Mouse (Mus musculus): Measurements from ENCODE around the gene Tcfl5. TPM values are rescaled to one million over a fixed set of nuclear protein-coding genes. Genes with fewer than 3 reads are reported as not detected.

Gene Tcfl5
- polyA plus RNA-seq, 1 experiment from 2014 or later = 0.07 TPM

DNA sequence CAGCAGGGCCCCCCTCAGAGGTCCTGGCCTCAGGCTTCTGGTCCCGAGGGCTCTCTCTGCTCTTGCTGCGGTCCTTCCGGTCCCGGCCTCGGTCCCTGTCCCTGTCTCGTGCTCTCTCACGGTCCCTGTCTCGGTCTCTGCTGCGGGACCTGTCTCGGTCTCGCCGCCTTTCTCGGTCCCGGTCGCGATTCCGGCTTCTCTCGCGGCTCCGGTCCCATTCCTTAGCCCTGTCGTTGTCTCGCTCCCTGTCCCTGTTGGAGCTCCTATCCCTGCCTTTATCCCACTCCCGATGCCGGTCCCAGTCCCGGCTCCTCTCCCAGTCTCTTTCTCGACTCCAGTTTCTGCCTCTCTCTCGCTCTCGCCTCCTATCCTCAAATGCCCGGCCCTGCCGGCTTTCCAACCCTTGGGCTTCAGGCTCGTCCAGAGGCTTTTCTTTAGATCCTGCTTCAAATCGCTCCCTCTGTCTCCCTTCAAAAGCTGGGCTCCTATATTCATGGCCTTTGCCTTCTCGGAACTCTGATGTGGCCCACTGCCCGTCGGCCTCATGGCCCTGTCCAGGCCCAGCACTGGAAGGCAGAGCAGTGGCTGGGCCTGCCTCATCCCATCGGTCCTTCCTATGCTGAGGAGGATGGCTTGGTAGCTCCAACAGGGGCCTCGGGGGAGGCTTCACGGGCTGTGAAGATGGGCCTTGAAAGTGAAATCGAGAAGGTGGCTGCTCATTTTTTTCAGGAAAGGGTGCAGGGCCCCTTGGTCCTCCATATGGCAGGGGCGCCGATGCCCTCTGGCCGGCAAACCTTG lies 17.0 kb upstream of the Tcfl5 start:
- Histone ChIP-seq H3K4me2 (peak overlapping the region; percentile 52), H3K27me3 (ENCODE audit: control insufficient read depth, insufficient read depth, low read length) (no peaks in the 10 kb centered on the region), H3K4me3 (ENCODE audit: low read depth, low read length) (peak overlapping the region; percentile 8; the same call in 1 of the 2 replicates), H3K36me3 (ENCODE audit: control insufficient read depth, insufficient read depth, low read length) (peaks cover 8% of the 10 kb centered on the region), H3K9me3 (replicated peaks; ENCODE audit: control insufficient read depth, low read length) (no peaks in the 10 kb centered on the region), H3K27ac (ENCODE audit: low read depth, low read length) (no peak overlapping the region), H3K4me1 (ENCODE audit: control insufficient read depth, insufficient read depth, low read length) (peaks cover 4% of the 10 kb centered on the region; the same call in 1 of the 2 replicates), H3K9ac (ENCODE audit: low read depth, low read length) (peak overlapping the region; percentile 47)
- WGBS (ENCODE audit: insufficient replicate concordance) = 33% methylated on average over 42 of the region's 42 CpGs
- peak; percentile 35; the same call in 1 of the 2 replicates for ATAC-seq (replicated peaks; ENCODE audit: insufficient number of reproducible peaks, low FRiP score, low TSS enrichment)

DNA sequence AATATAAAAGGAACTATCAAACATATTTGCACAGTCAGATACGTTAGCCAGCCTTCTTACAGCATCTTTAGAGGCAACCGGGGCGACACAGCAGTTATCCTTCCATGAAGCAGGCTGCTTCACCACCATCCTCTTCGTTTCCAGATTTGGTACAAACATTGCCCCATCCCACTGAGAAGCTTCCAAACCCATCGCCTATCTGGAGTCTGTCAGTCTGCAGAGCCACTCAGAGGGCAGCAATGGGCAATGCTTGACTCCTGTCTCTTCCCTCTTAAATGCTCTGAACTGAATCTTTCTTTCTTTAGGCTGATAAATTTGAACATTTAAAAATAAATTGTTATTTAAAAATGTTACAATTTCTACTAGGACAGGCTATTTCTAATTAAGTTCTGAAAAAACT lies 15.9 kb upstream of the Tcfl5 start:
- Histone ChIP-seq H3K27ac (ENCODE audit: low read depth, low read length) (no peak overlapping the region), H3K36me3 (ENCODE audit: control insufficient read depth, insufficient read depth, low read length) (peaks cover 8% of the 10 kb centered on the region), H3K4me2 (no peak overlapping the region), H3K9me3 (replicated peaks; ENCODE audit: control insufficient read depth, low read length) (no peaks in the 10 kb centered on the region), H3K9ac (ENCODE audit: low read depth, low read length) (no peak overlapping the region), H3K4me3 (ENCODE audit: low read depth, low read length) (no peak overlapping the region), H3K27me3 (ENCODE audit: control insufficient read depth, insufficient read depth, low read length) (no peaks in the 10 kb centered on the region), H3K4me1 (ENCODE audit: control insufficient read depth, insufficient read depth, low read length) (peaks cover 4% of the 10 kb centered on the region; the same call in 1 of the 2 replicates)
- no peak for ATAC-seq (replicated peaks; ENCODE audit: insufficient number of reproducible peaks, low FRiP score, low TSS enrichment)
- WGBS (ENCODE audit: insufficient replicate concordance) = 84% methylated on average over 5 of the region's 5 CpGs

DNA sequence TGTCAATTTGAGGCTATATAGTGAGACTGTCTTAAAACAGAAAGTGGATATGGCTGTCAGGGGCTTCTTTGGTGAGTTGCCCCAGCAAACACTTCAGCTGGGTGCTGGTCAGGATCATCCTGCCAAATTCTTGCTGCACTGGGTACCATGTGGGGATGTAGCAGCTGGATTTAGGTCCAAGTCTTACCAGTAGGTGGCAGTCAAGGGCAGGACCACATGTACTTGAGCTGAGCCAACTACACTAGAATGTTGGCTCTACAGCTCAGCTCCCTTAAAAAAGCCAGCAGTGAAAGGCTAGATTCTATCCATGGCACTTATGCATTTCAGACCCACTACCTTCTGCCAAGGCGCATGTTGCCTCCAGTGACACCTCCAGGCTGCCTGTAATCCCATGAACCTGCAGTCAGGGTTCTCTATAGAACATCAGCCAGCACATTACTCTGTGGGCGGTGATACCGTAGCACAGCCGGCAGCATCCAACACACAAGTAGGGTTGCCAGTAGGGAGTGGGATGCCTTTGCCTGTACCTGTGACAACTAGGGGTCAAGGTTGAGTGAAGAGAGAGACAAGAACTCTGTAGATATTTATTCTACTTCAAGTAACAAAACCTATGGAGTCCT lies 15.0 kb upstream of the Tcfl5 start:
- Histone ChIP-seq H3K27ac (ENCODE audit: low read depth, low read length) (no peak overlapping the region), H3K9me3 (replicated peaks; ENCODE audit: control insufficient read depth, low read length) (no peaks in the 10 kb centered on the region), H3K27me3 (ENCODE audit: control insufficient read depth, insufficient read depth, low read length) (no peaks in the 10 kb centered on the region), H3K4me3 (ENCODE audit: low read depth, low read length) (no peak overlapping the region), H3K4me1 (ENCODE audit: control insufficient read depth, insufficient read depth, low read length) (peaks cover 4% of the 10 kb centered on the region; the same call in 1 of the 2 replicates), H3K9ac (ENCODE audit: low read depth, low read length) (no peak overlapping the region), H3K36me3 (ENCODE audit: control insufficient read depth, insufficient read depth, low read length) (peaks cover 8% of the 10 kb centered on the region), H3K4me2 (no peak overlapping the region)
- ATAC-seq (replicated peaks; ENCODE audit: insufficient number of reproducible peaks, low FRiP score, low TSS enrichment) = no peak
- WGBS (ENCODE audit: insufficient replicate concordance) = 68% methylated on average over 4 of the region's 4 CpGs

DNA sequence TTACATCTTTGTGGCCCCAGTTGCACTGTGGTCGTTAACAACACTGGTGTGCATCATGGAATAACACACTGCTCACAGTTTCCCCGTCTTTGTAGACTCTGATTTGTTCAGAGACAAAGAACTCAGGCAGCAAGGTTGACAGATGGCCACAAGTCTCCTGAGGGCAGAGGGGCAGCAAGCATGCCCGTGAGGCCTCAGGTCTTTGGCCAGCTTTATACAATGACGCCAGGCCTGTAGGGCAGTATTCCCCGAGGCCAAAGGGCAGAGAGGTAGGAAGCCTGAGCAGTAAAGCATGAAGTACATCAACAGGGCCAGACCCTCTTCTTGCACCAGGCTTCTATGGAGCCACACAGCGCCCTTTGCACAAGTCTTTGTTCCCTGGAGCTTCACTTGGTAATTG lies 12.6 kb upstream of the Tcfl5 start:
- Histone ChIP-seq H3K9ac (ENCODE audit: low read depth, low read length) (no peak overlapping the region), H3K27ac (ENCODE audit: low read depth, low read length) (no peak overlapping the region), H3K4me3 (ENCODE audit: low read depth, low read length) (no peak overlapping the region), H3K36me3 (ENCODE audit: control insufficient read depth, insufficient read depth, low read length) (no peaks in the 10 kb centered on the region), H3K9me3 (replicated peaks; ENCODE audit: control insufficient read depth, low read length) (no peaks in the 10 kb centered on the region), H3K27me3 (ENCODE audit: control insufficient read depth, insufficient read depth, low read length) (no peaks in the 10 kb centered on the region), H3K4me2 (no peak overlapping the region), H3K4me1 (ENCODE audit: control insufficient read depth, insufficient read depth, low read length) (peaks cover 4% of the 10 kb centered on the region; the same call in 1 of the 2 replicates)
- ATAC-seq (replicated peaks; ENCODE audit: insufficient number of reproducible peaks, low FRiP score, low TSS enrichment) = no peak
- WGBS (ENCODE audit: insufficient replicate concordance) = 71% methylated on average over 6 of the region's 6 CpGs

DNA sequence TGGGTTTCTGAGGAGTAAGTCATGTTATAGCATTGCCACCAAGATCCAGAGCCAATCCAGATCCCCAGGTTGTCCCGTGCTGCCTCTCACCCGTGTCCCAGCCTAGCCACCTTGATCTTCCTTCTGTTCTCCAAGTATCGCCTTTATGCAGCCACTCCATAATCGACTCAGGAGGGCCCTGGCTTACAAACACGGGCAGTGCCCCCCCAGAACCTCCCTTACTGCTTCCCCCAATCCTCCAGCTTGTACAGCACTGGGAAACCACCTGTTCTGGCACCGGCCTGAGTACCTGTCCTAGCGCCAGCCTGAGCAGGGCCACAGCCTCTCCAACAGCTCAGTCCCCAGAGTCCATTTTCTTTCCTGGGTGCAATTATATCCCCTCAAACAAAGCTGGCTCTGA lies 12.2 kb upstream of the Tcfl5 start:
- Histone ChIP-seq H3K4me1 (ENCODE audit: control insufficient read depth, insufficient read depth, low read length) (peaks cover 2% of the 10 kb centered on the region; the same call in 1 of the 2 replicates), H3K4me3 (ENCODE audit: low read depth, low read length) (no peak overlapping the region), H3K9ac (ENCODE audit: low read depth, low read length) (no peak overlapping the region), H3K27ac (ENCODE audit: low read depth, low read length) (no peak overlapping the region), H3K4me2 (no peak overlapping the region), H3K9me3 (replicated peaks; ENCODE audit: control insufficient read depth, low read length) (no peaks in the 10 kb centered on the region), H3K27me3 (ENCODE audit: control insufficient read depth, insufficient read depth, low read length) (no peaks in the 10 kb centered on the region), H3K36me3 (ENCODE audit: control insufficient read depth, insufficient read depth, low read length) (no peaks in the 10 kb centered on the region)
- no peak for ATAC-seq (replicated peaks; ENCODE audit: insufficient number of reproducible peaks, low FRiP score, low TSS enrichment)
- 74% methylated on average over 7 of the region's 7 CpGs for WGBS (ENCODE audit: insufficient replicate concordance)

DNA sequence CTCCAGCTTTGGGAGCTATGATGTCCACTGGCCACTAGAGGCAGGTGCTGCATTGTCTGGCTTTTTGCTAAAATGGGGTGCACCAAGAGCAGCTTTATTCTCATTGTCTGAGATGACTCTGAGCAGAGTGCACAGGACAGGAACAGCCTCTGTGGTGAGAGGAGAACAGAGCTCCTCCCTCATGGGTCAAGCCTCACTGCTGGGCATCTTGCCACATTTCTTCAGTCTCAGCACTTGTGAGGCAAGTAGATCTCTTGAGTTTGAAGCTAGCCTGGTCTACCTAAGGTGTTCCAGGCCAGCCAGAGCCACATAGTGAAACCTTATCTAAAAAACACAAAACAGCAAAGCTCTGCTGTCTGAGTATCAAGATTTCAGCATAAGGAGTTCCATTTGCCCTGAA lies 4.3 kb upstream of the Tcfl5 start:
- ATAC-seq (replicated peaks; ENCODE audit: insufficient number of reproducible peaks, low FRiP score, low TSS enrichment) = no peak

DNA sequence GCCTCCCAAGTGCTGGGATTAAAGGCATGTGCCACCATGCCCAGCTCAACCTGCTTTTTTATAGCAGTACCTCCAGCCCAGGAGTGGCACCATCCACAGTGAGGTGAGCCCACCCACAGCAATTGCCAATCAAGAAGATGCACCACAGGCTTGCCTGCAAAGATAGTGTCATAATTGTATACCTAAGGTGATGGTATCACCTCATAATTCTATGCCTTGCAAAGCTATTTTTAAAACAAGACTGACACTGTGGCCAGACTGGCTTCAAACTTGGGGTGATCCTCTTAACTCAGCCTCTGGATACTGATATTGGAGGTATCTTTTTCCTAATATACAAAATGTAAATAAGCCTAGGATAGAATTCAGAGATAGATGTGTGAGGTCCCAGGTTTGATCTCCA lies 1.1 kb upstream of the Tcfl5 start:
- peaks cover 15% of the 10 kb centered on the region for H3K9me3 ChIP-seq (replicated peaks; ENCODE audit: control insufficient read depth, low read length)
- H3K4me1 ChIP-seq (ENCODE audit: control insufficient read depth, insufficient read depth, low read length) = no peaks in the 10 kb centered on the region
- H3K27ac ChIP-seq (ENCODE audit: low read depth, low read length) = no peak overlapping the region
- peaks cover 47% of the 10 kb centered on the region for H3K27me3 ChIP-seq (ENCODE audit: control insufficient read depth, insufficient read depth, low read length)
- H3K4me2 ChIP-seq = no peak overlapping the region
- no peak overlapping the region for H3K9ac ChIP-seq (ENCODE audit: low read depth, low read length)
- H3K36me3 ChIP-seq (ENCODE audit: control insufficient read depth, insufficient read depth, low read length) = no peaks in the 10 kb centered on the region
- H3K4me3 ChIP-seq (ENCODE audit: low read depth, low read length) = no peak overlapping the region
- no peak for ATAC-seq (replicated peaks; ENCODE audit: insufficient number of reproducible peaks, low FRiP score, low TSS enrichment)

More for the DNA sequence above, 4.3 kb upstream of the Tcfl5 start:
- no peak overlapping the region for H3K9ac ChIP-seq (ENCODE audit: low read depth, low read length)
- peaks cover 23% of the 10 kb centered on the region for H3K27me3 ChIP-seq (ENCODE audit: control insufficient read depth, insufficient read depth, low read length)
- H3K4me3 ChIP-seq (ENCODE audit: low read depth, low read length) = no peak overlapping the region
- no peaks in the 10 kb centered on the region for H3K4me1 ChIP-seq (ENCODE audit: control insufficient read depth, insufficient read depth, low read length)
- H3K27ac ChIP-seq (ENCODE audit: low read depth, low read length) = no peak overlapping the region
- H3K36me3 ChIP-seq (ENCODE audit: control insufficient read depth, insufficient read depth, low read length) = no peaks in the 10 kb centered on the region
- peaks cover 15% of the 10 kb centered on the region for H3K9me3 ChIP-seq (replicated peaks; ENCODE audit: control insufficient read depth, low read length)
- no peak overlapping the region for H3K4me2 ChIP-seq

DNA sequence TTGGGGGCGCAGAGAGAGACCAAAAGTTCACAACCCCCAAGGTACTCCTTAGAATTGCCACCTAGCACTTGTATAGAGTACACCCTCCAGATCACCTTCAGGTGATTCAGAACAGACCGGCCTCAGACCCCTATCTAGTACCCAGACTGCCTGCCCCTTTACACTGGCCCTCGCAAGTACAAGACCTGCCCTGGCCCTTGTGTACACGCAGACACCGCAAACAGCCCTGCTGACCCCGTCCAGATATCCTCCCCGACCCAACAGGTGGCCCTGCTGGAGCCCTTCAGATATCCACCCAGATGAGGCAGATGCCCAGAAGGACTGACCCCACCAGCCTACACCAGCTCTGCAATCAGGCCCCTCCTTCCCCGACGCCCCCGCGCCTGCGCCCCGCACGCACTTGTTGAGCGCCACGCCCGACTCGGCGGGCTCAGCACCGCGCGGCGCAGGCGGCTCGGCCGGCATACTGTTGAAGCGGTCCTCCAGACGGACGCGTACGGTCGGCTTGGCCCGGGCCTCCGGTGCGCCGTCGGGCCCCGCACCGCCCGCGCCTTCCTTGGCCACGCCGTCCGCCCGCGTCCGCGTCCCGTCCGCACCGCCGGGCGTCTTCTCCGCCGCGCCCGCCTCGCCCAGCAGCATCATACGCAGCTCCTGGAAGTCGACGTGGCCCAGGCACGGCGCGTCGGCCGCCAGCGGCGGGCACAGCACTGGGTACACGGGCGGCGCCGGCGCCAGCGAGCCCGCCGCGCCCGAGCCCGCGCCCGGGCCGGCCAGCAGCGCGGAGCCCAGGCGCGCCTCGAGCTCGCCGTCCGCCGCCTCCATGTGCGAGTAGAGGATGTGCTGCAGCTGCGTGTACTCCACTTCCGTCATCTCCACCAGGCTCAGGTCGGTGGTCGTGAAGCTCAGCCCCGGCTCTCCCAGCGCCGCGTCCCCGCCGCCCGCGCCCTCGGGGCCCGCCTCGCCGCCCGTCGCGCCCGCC lies 643 bp downstream of the Tcfl5 start:
- 2% methylated on average over 98 of the region's 112 CpGs for WGBS (ENCODE audit: insufficient replicate concordance)

More for the DNA sequence above, 643 bp downstream of the Tcfl5 start:
- Histone ChIP-seq H3K36me3 (ENCODE audit: control insufficient read depth, insufficient read depth, low read length) (no peaks in the 10 kb centered on the region), H3K27ac (ENCODE audit: low read depth, low read length) (no peak overlapping the region), H3K9ac (ENCODE audit: low read depth, low read length) (0 out of 2 replicates have a peak overlapping the region, but pooled peaks have one; percentile 16), H3K4me2 (peak overlapping the region; percentile 58), H3K27me3 (ENCODE audit: control insufficient read depth, insufficient read depth, low read length) (peaks cover 44% of the 10 kb centered on the region), H3K4me3 (ENCODE audit: low read depth, low read length) (peak overlapping the region; percentile 37), H3K4me1 (ENCODE audit: control insufficient read depth, insufficient read depth, low read length) (no peaks in the 10 kb centered on the region), H3K9me3 (replicated peaks; ENCODE audit: control insufficient read depth, low read length) (peaks cover 15% of the 10 kb centered on the region)
- peak; percentile 59; the same call in 1 of the 2 replicates for ATAC-seq (replicated peaks; ENCODE audit: insufficient number of reproducible peaks, low FRiP score, low TSS enrichment)

Data from heart, embryonic 11.5 days (tissue).